Mouse (Mus musculus) C2C12 (cell line): ENCODE measurements around the gene Ttc9b.

Experiments
- CEBPB ChIP-seq: IDR thresholded peaks from one replicate; pipeline ENCODE4 v1.6.1; 2011; ENCODE audit warnings: low read depth, mild to moderate bottlenecking, control low read depth, moderate library complexity
- CTCF ChIP-seq: IDR thresholded peaks from one replicate; pipeline ENCODE4 v1.5.1; 2011; ENCODE audit not compliant: control insufficient read depth, insufficient read depth, insufficient read length
- MAX ChIP-seq: IDR thresholded peaks from one replicate; pipeline ENCODE4 v1.6.1; 2011; ENCODE audit warnings: mild to moderate bottlenecking, control low read depth
- MYOG ChIP-seq: IDR thresholded peaks from one replicate; pipeline ENCODE4 v1.6.1; 2011; ENCODE audit not compliant: control insufficient read depth, insufficient read length; ENCODE audit errors: extremely low read depth

DNA sequence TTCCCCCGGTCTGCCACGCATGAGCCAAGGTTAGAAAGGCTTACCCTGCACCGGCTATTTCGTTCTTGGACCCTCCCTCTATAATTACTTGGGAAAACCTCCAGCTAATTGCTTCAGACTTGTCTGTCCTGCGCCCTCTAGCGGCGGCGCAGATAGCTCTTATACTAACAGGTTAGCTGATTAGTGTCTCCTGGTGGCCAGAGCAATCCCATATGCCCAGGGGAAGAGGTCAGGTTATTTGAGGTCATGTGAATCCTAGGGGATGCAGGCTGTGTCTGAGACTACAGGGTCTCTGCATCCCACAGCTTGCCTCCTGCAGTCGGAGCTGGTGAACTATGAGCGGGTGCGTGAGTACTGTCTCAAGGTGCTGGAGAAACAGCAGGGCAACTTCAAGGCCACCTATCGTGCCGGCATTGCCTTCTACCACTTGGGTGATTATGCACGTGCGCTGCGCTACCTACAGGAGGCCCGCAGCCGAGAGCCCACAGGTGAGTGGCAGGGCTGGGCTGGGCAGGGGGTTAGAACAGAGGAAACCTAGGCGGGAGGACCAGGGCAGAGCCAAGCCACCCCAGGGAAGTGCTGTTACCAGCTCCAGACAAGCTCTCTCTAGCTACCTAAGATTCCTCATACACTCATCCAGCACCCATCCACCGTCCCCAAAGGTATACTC, 1.0 kb downstream of the Ttc9b start:
- TF ChIP-seq MYOG = no peak
- peak; percentile 38 for TF ChIP-seq CTCF
- TF ChIP-seq MAX = no peak
- no peak for TF ChIP-seq CEBPB
